Mouse (Mus musculus) E14TG2a.4 (cell line): Measurements from ENCODE around the gene Nxnl2.

ENCODE experiments used
- CTCF ChIP-seq: conservative IDR thresholded peaks from 2 replicates; pipeline ENCODE4 v1.5.1; 2014; ENCODE audit warnings: low read length
- POU5F1 ChIP-seq: IDR thresholded peaks from 2 replicates; pipeline ENCODE4 v1.6.1; 2014; ENCODE audit warnings: low read length, borderline replicate concordance

- TF ChIP-seq CTCF (no peak), POU5F1 (no peak)
Measured at GRCm38 (mm10) chr13:51198186-51198585, 27.4 kb downstream of the Nxnl2 start.
